8 mouse cellular contexts compared by ENCODE assay signal in genomic region chr4:43058392-43058752, GRCm38 (mm10). TPM values are rescaled to one million over a fixed set of nuclear protein-coding genes. Genes with fewer than 3 reads are reported as not detected.
A peak's percentile ranks its signal among the peaks of the same experiment; 100 is the strongest.
DNase-seq lines count a peak whose midpoint lies in the region; ATAC-seq and TF ChIP-seq lines count a peak whose summit lies in the region.

No protein-coding gene starts in this region.

- no peaks in the 10 kb centered on the region for H3K79me2 ChIP-seq in heart, adult 2 months (replicated peaks; ENCODE audit: control insufficient read depth, insufficient read depth, low read length)

- intact Hi-C loops in heart, adult 2 months (cut with DNase I) = no loop called here

- WGBS in heart, adult 2 months = 19% methylated on average over 8 of the region's 8 CpGs
- 29% methylated on average over 8 of the region's 8 CpGs for WGBS in spleen, adult 2 months
- 14% methylated on average over 8 of the region's 8 CpGs for WGBS in limb, embryonic 14.5 days
- 21% methylated on average over 8 of the region's 8 CpGs for WGBS in stomach, embryonic 16.5 days

- peak overlapping the region; percentile 89 for H3K4me3 ChIP-seq in heart, adult 2 months
- H3K4me3 ChIP-seq in spleen, adult 2 months (ENCODE audit: extremely low read depth, insufficient read depth, insufficient read length) = peak overlapping the region; percentile 59
- H3K4me3 ChIP-seq in limb, embryonic 14.5 days (replicated peaks; ENCODE audit: low read length) = peak overlapping the region; percentile 61
- peak overlapping the region; percentile 66 for H3K4me3 ChIP-seq in stomach, embryonic 16.5 days (replicated peaks; ENCODE audit: low read length)

- no peak for TF ChIP-seq CTCF in heart, adult 2 months (IDR thresholded peaks at IDR 0.05)
- TF ChIP-seq CTCF in spleen, adult 2 months (IDR thresholded peaks at IDR 0.05; ENCODE audit: extremely low read depth, insufficient read depth, insufficient read length, insufficient replicate concordance) = no peak

- no peaks in the 10 kb centered on the region for H3K4me1 ChIP-seq in heart, adult 2 months (ENCODE audit: control insufficient read depth, insufficient read depth, low read length)
- peaks cover 5% of the 10 kb centered on the region; the same call in 1 of the 2 replicates for H3K4me1 ChIP-seq in spleen, adult 2 months (ENCODE audit: control insufficient read depth, insufficient read depth, insufficient read length)
- no peaks in the 10 kb centered on the region for H3K4me1 ChIP-seq in limb, embryonic 14.5 days (ENCODE audit: control insufficient read depth, insufficient read depth, low read length)
- no peaks in the 10 kb centered on the region for H3K4me1 ChIP-seq in stomach, embryonic 16.5 days (ENCODE audit: control insufficient read depth, insufficient read depth, low read length)

- H3K27me3 ChIP-seq in heart, adult 2 months (ENCODE audit: control insufficient read depth, insufficient read depth, low read length) = no peaks in the 10 kb centered on the region
- peaks cover 16% of the 10 kb centered on the region for H3K27me3 ChIP-seq in spleen, adult 2 months (ENCODE audit: control insufficient read depth, insufficient read depth, low read length)
- H3K27me3 ChIP-seq in limb, embryonic 14.5 days (ENCODE audit: control insufficient read depth, insufficient read depth, low read length) = peaks cover 15% of the 10 kb centered on the region
- no peaks in the 10 kb centered on the region for H3K27me3 ChIP-seq in stomach, embryonic 16.5 days (ENCODE audit: control insufficient read depth, insufficient read depth, low read length)

- no peaks in the 10 kb centered on the region; the same call in 1 of the 2 replicates for H3K36me3 ChIP-seq in heart, adult 2 months (ENCODE audit: control insufficient read depth, insufficient read depth, low read length)
- H3K36me3 ChIP-seq in spleen, adult 2 months (ENCODE audit: control insufficient read depth, insufficient read depth, low read length) = no peaks in the 10 kb centered on the region
- no peaks in the 10 kb centered on the region for H3K36me3 ChIP-seq in limb, embryonic 14.5 days (ENCODE audit: control insufficient read depth, insufficient read depth, low read length)
- no peaks in the 10 kb centered on the region for H3K36me3 ChIP-seq in stomach, embryonic 16.5 days (ENCODE audit: control insufficient read depth, insufficient read depth, low read length)

- DNase-seq in heart, adult 2 months = no peak
- DNase-seq in heart, adult 8-10 months (ENCODE audit: low spot score) = no peak
- no peak for DNase-seq in spleen, adult 2 months (ENCODE audit: low read depth in 1 of 2, low spot score in 2 of 2)
- no peak for DNase-seq in spleen, postnatal 36 days (ENCODE audit: low spot score in 2 of 2)
- no peak for DNase-seq in limb, embryonic 14.5 days (ENCODE audit: low spot score)
- no peak for DNase-seq in MN1 (ENCODE audit: low spot score)

- peak; percentile 5; the same call in 1 of the 2 replicates for ATAC-seq in limb, embryonic 14.5 days (ENCODE audit: low FRiP score, low read depth)
- ATAC-seq in stomach, embryonic 16.5 days (ENCODE audit: insufficient read depth, low FRiP score) = no peak
- no peak for ATAC-seq in erythroid progenitor cell, adult 5-6 weeks (replicated peaks; ENCODE audit: low FRiP score, poor library complexity, severe bottlenecking)

- H3K4me2 ChIP-seq in limb, embryonic 14.5 days (replicated peaks; ENCODE audit: low read depth, low read length, severe bottlenecking) = peak overlapping the region; percentile 97
- peak overlapping the region; percentile 73 for H3K4me2 ChIP-seq in stomach, embryonic 16.5 days (ENCODE audit: low read depth, low read length)

- H3K27ac ChIP-seq in heart, adult 2 months = no peak overlapping the region
- no peak overlapping the region for H3K27ac ChIP-seq in spleen, adult 2 months (ENCODE audit: insufficient read depth, low read length)
- no peak overlapping the region for H3K27ac ChIP-seq in limb, embryonic 14.5 days (replicated peaks; ENCODE audit: low read depth, low read length)
- no peak overlapping the region for H3K27ac ChIP-seq in stomach, embryonic 16.5 days (ENCODE audit: low read length)

- no peak for TF ChIP-seq POLR2A in heart, adult 2 months (IDR thresholded peaks at IDR 0.05; ENCODE audit: insufficient read depth, low read depth, low read length)
- TF ChIP-seq POLR2A in spleen, adult 2 months (IDR thresholded peaks at IDR 0.05; ENCODE audit: low read depth, low read length) = no peak
- no peak for TF ChIP-seq POLR2A in limb, embryonic 14.5 days (IDR thresholded peaks at IDR 0.05; ENCODE audit: borderline replicate concordance, extremely low read depth, insufficient read depth, insufficient read length)

- H3K9ac ChIP-seq in heart, adult 2 months (ENCODE audit: low read depth, low read length) = no peak overlapping the region
- H3K9ac ChIP-seq in limb, embryonic 14.5 days (ENCODE audit: low read depth, low read length, severe bottlenecking) = no peak overlapping the region
- no peak overlapping the region for H3K9ac ChIP-seq in stomach, embryonic 16.5 days (ENCODE audit: low read length)

- 0 out of 2 replicates have a peak, but pooled peaks cover 4% of the 10 kb centered on the region for H3K9me3 ChIP-seq in limb, embryonic 14.5 days (ENCODE audit: control insufficient read depth, low read length)
- H3K9me3 ChIP-seq in stomach, embryonic 16.5 days (replicated peaks; ENCODE audit: control insufficient read depth, low read length) = no peaks in the 10 kb centered on the region

- no peak for TF ChIP-seq EP300 in heart, adult 2 months (IDR thresholded peaks at IDR 0.05; ENCODE audit: insufficient read depth, low read depth, low read length)

RNA-seq across cellular contexts. Expression of gene Unc13b, which starts 0.4 kb away (rescaled TPM):
- 10 to 100 TPM in 1 of 2 experiments, 1 to 10 TPM in 1; 10.0 to 10.9 TPM for total RNA-seq in heart, adult 2 months (2021)
- polyA plus RNA-seq in heart, adult 2 months (2012; rRNA removed) = 6.7 and 11.7 TPM in 2 replicates
- total RNA-seq in heart, adult 8-10 months (2022) = 10 to 100 TPM in 3 of 4 experiments, 1 to 10 TPM in 1; 7.7 to 11.7 (median 10.1) TPM
- polyA plus RNA-seq in spleen, adult 2 months (2012; rRNA removed) = 0.65 and 0.92 TPM in 2 replicates
- 6.7 and 7.2 TPM in 2 replicates for polyA plus RNA-seq in limb, embryonic 14.5 days (2012; rRNA removed)
- polyA plus RNA-seq in limb, embryonic 14.5 days (2014; fragmentation: Nextera tagmentation; extraction: Ambion mirVana) = 2.4 and 2.5 TPM in 2 replicates
- 7.4 and 8.3 TPM in 2 replicates for polyA plus RNA-seq in stomach, embryonic 16.5 days (2015; fragmentation: Nextera tagmentation; extraction: Ambion mirVana)
- total RNA-seq in erythroid progenitor cell, adult 5-6 weeks (2015; ENCODE audit: low replicate concordance) = 3.8 TPM in 1 of 2 replicates, not detected in the other
- 0.64 TPM in 1 of 2 replicates, not detected in the other for total RNA-seq in erythroid progenitor cell, adult 5-6 weeks (2017; ENCODE audit: low replicate concordance)

RNA-seq across cellular contexts. Expression of gene Fam214b, which starts 12.4 kb away (rescaled TPM):
- total RNA-seq in heart, adult 2 months (2021) = 10 to 100 TPM; 26.3 to 33.1 TPM
- polyA plus RNA-seq in heart, adult 2 months (2012; rRNA removed) = 19.6 and 21.3 TPM in 2 replicates
- 10 to 100 TPM; 25.7 to 34.1 (median 30.1) TPM for total RNA-seq in heart, adult 8-10 months (2022)
- polyA plus RNA-seq in spleen, adult 2 months (2012; rRNA removed) = 21.1 and 28.2 TPM in 2 replicates
- polyA plus RNA-seq in limb, embryonic 14.5 days (2012; rRNA removed) = 22.1 and 24.1 TPM in 2 replicates
- polyA plus RNA-seq in limb, embryonic 14.5 days (2014; fragmentation: Nextera tagmentation; extraction: Ambion mirVana) = 9.5 and 11.6 TPM in 2 replicates
- polyA plus RNA-seq in stomach, embryonic 16.5 days (2015; fragmentation: Nextera tagmentation; extraction: Ambion mirVana) = 12.9 and 13.5 TPM in 2 replicates
- 52.8 and 60.9 TPM in 2 replicates for total RNA-seq in erythroid progenitor cell, adult 5-6 weeks (2015; ENCODE audit: low replicate concordance)
- 40.3 and 42.3 TPM in 2 replicates for total RNA-seq in erythroid progenitor cell, adult 5-6 weeks (2017; ENCODE audit: low replicate concordance)

RNA-seq across cellular contexts. Expression of gene Stoml2, which starts 26.9 kb away (rescaled TPM):
- total RNA-seq in heart, adult 2 months (2021) = 100 to 1,000 TPM; 101 to 114 TPM
- 97.3 and 117 TPM in 2 replicates for polyA plus RNA-seq in heart, adult 2 months (2012; rRNA removed)
- 100 to 1,000 TPM; 104 to 110 (median 108) TPM for total RNA-seq in heart, adult 8-10 months (2022)
- 42.8 and 47.0 TPM in 2 replicates for polyA plus RNA-seq in spleen, adult 2 months (2012; rRNA removed)
- polyA plus RNA-seq in limb, embryonic 14.5 days (2012; rRNA removed) = 156 and 171 TPM in 2 replicates
- polyA plus RNA-seq in limb, embryonic 14.5 days (2014; fragmentation: Nextera tagmentation; extraction: Ambion mirVana) = 316 and 318 TPM in 2 replicates
- polyA plus RNA-seq in stomach, embryonic 16.5 days (2015; fragmentation: Nextera tagmentation; extraction: Ambion mirVana) = 263 and 272 TPM in 2 replicates
- 81.3 and 85.8 TPM in 2 replicates for total RNA-seq in erythroid progenitor cell, adult 5-6 weeks (2015; ENCODE audit: low replicate concordance)
- 34.6 and 43.5 TPM in 2 replicates for total RNA-seq in erythroid progenitor cell, adult 5-6 weeks (2017; ENCODE audit: low replicate concordance)

RNA-seq across cellular contexts. Expression of gene Pigo, which starts 32.8 kb away (rescaled TPM):
- 10 to 100 TPM; 21.0 to 26.5 TPM for total RNA-seq in heart, adult 2 months (2021)
- 20.1 and 27.1 TPM in 2 replicates for polyA plus RNA-seq in heart, adult 2 months (2012; rRNA removed)
- 10 to 100 TPM; 19.6 to 27.4 (median 23.6) TPM for total RNA-seq in heart, adult 8-10 months (2022)
- 25.2 and 33.4 TPM in 2 replicates for polyA plus RNA-seq in spleen, adult 2 months (2012; rRNA removed)
- 33.4 and 44.3 TPM in 2 replicates for polyA plus RNA-seq in limb, embryonic 14.5 days (2012; rRNA removed)
- polyA plus RNA-seq in limb, embryonic 14.5 days (2014; fragmentation: Nextera tagmentation; extraction: Ambion mirVana) = 17.6 and 22.1 TPM in 2 replicates
- polyA plus RNA-seq in stomach, embryonic 16.5 days (2015; fragmentation: Nextera tagmentation; extraction: Ambion mirVana) = 22.9 and 24.7 TPM in 2 replicates
- 21.8 and 49.7 TPM in 2 replicates for total RNA-seq in erythroid progenitor cell, adult 5-6 weeks (2015; ENCODE audit: low replicate concordance)
- total RNA-seq in erythroid progenitor cell, adult 5-6 weeks (2017; ENCODE audit: low replicate concordance) = 12.5 and 27.2 TPM in 2 replicates

RNA-seq across cellular contexts. Expression of gene Fancg, which starts 48.1 kb away (rescaled TPM):
- total RNA-seq in heart, adult 2 months (2021) = 1 to 10 TPM; 2.8 to 3.2 TPM
- polyA plus RNA-seq in heart, adult 2 months (2012; rRNA removed) = 3.9 and 4.9 TPM in 2 replicates
- total RNA-seq in heart, adult 8-10 months (2022) = 1 to 10 TPM; 1.7 to 2.8 (median 2.2) TPM
- polyA plus RNA-seq in spleen, adult 2 months (2012; rRNA removed) = 13.5 and 16.7 TPM in 2 replicates
- polyA plus RNA-seq in limb, embryonic 14.5 days (2012; rRNA removed) = 31.3 and 33.6 TPM in 2 replicates
- 20.1 and 20.4 TPM in 2 replicates for polyA plus RNA-seq in limb, embryonic 14.5 days (2014; fragmentation: Nextera tagmentation; extraction: Ambion mirVana)
- 16.5 and 17.5 TPM in 2 replicates for polyA plus RNA-seq in stomach, embryonic 16.5 days (2015; fragmentation: Nextera tagmentation; extraction: Ambion mirVana)
- total RNA-seq in erythroid progenitor cell, adult 5-6 weeks (2015; ENCODE audit: low replicate concordance) = 12.6 and 20.2 TPM in 2 replicates
- 33.4 and 59.7 TPM in 2 replicates for total RNA-seq in erythroid progenitor cell, adult 5-6 weeks (2017; ENCODE audit: low replicate concordance)
